Mouse (Mus musculus) heart, embryonic 11.5 days (tissue): ENCODE results near the gene Olfr786. TPM values are rescaled to one million over a fixed set of nuclear protein-coding genes. Genes with fewer than 3 reads are reported as not detected.

Source experiments
- ATAC-seq: fragments of 200-750 bp; cut with Nextera tagmentation; replicated peaks from 2 replicates; pipeline ENCODE4 v1.8.0; 2017; ENCODE audit warnings: moderate library complexity; ENCODE audit not compliant: insufficient number of reproducible peaks, low FRiP score, low TSS enrichment
- H3K27ac ChIP-seq: fragments of 300-500 bp; sonication (generic); 2 replicates; pipeline ENCODE4 v1.5.1; 2014; ENCODE audit warnings: mild to moderate bottlenecking, low read depth, low read length
- H3K27me3 ChIP-seq: fragments of 300-500 bp; sonication (generic); 2 replicates; pipeline ENCODE4 v1.6.1; 2014; ENCODE audit warnings: mild to moderate bottlenecking, low read length, mixed read lengths; ENCODE audit not compliant: control insufficient read depth, insufficient read depth
- H3K36me3 ChIP-seq: fragments of 300-500 bp; sonication (generic); 2 replicates; pipeline ENCODE4 v1.6.1; 2014; ENCODE audit warnings: mild to moderate bottlenecking, low read length, moderate library complexity, mixed read lengths; ENCODE audit not compliant: control insufficient read depth, insufficient read depth
- H3K4me1 ChIP-seq: fragments of 300-500 bp; sonication (generic); 2 replicates; pipeline ENCODE4 v1.6.1; 2014; ENCODE audit warnings: low read length; ENCODE audit not compliant: control insufficient read depth, insufficient read depth
- H3K4me2 ChIP-seq: fragments of 300-500 bp; sonication (generic); 2 replicates; pipeline ENCODE4 v1.6.1; 2014; ENCODE audit warnings: mild to moderate bottlenecking, moderate library complexity
- H3K4me3 ChIP-seq: fragments of 300-500 bp; sonication (generic); 2 replicates; pipeline ENCODE4 v1.5.1; 2014; ENCODE audit warnings: low read depth, low read length
- H3K9ac ChIP-seq: fragments of 300-500 bp; sonication (generic); 2 replicates; pipeline ENCODE4 v1.6.1; 2014; ENCODE audit warnings: mild to moderate bottlenecking, low read depth, low read length, moderate library complexity
- H3K9me3 ChIP-seq: fragments of 300-500 bp; sonication (generic); replicated peaks from 2 replicates; pipeline ENCODE4 v1.6.1; 2016; ENCODE audit warnings: low read length; ENCODE audit not compliant: control insufficient read depth
- WGBS: fragments of 180-500 bp; shearing (Covaris S2); extraction: QIAGEN DNeasy Blood & Tissue Kit; methylation state at CpG from one replicate; pipeline ENCODE4 v1.1.7; 2014; ENCODE audit not compliant: insufficient replicate concordance; 5-methylcytosine and 5-hydroxymethylcytosine counted together
- polyA plus RNA-seq: library from polyadenylated mRNA; unstranded; fragments of >200 nt; fragmentation: Nextera tagmentation; extraction: Ambion mirVana; gene quantifications from 2 replicates; pipeline ENCODE4 v1.2.1, GENCODE M21; 2014

Gene Olfr786
- polyA plus RNA-seq = not detected in 2 replicates

DNA sequence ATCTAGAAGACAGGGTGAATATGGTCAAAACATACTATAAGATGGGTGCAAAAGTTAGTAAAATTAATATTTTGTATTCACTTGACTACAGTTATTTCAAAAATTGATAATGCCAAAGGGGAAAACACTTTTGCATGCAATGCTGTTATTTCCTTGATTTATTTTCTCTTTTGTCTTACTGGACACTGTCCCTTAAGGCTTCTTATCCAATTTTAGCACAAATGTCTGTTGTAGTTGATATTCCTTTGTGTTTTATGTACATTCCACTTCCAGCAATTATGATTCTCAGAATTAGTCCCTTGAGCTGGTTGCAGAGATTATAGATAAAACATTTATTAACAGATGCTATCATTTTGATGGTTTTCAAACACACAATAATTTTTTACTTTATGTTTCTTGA lies at the start of gene Olfr786:
Olfr786 (plus strand) TSS at position 301 of the 400 bp plus-strand sequence.
- H3K27me3 ChIP-seq = no peaks in the 10 kb centered on the region
- no peaks in the 10 kb centered on the region for H3K9me3 ChIP-seq
- H3K9ac ChIP-seq = no peak within 1 kb of the TSS
- H3K4me3 ChIP-seq = no peak within 1 kb of the TSS
- H3K4me2 ChIP-seq = no peak within 1 kb of the TSS
- H3K4me1 ChIP-seq = no peaks in the 10 kb centered on the region
- no peak for ATAC-seq
- no peak within 1 kb of the TSS for H3K27ac ChIP-seq
- H3K36me3 ChIP-seq = no peaks in the 10 kb centered on the region

- no peak for ATAC-seq
- H3K4me1 ChIP-seq = no peaks in the 10 kb centered on the region
- no peaks in the 10 kb centered on the region for H3K27me3 ChIP-seq
- no peaks in the 10 kb centered on the region for H3K36me3 ChIP-seq
- H3K4me3 ChIP-seq = no peak within 1 kb of the TSS
- H3K4me2 ChIP-seq = no peak within 1 kb of the TSS
- H3K9ac ChIP-seq = no peak within 1 kb of the TSS
- no peak within 1 kb of the TSS for H3K27ac ChIP-seq
- no peaks in the 10 kb centered on the region; the same call in 1 of the 2 replicates for H3K9me3 ChIP-seq
Observed at GRCm38 (mm10) chr10:129383783-129384182, 43.3 kb upstream of the Olfr786 start, which contains the start of gene Olfr784. TSS of gene Olfr784 (plus strand) at chr10:129384083.

GRCm38 (mm10) chr10:129400892-129401291 lies 26.2 kb upstream of the Olfr786 start:
- Histone ChIP-seq H3K9ac (no peak overlapping the region), H3K27ac (no peak overlapping the region), H3K36me3 (no peaks in the 10 kb centered on the region), H3K4me3 (no peak overlapping the region), H3K4me2 (no peak overlapping the region), H3K4me1 (no peaks in the 10 kb centered on the region), H3K27me3 (no peaks in the 10 kb centered on the region), H3K9me3 (no peaks in the 10 kb centered on the region)
- ATAC-seq = no peak
- WGBS = 45% methylated on average over 5 of the region's 5 CpGs

DNA sequence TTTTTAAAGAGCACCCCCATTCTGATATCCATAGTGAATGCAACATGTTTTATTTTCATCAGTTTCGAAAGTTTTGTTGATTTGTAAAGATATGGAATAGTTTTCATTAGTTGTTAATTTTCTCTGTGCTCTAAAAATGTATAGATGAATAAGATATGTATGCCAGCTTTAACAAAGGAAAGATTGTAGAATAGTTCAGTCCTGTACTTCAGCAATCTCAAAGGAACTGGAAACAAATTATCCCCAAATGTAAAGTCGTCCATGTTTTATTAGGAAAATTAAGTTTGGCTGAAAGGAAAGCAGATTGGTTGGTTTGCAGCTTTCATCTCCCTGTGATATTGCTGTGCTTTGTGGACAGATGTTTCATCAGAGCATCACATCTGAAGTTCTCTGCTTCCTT lies 22.0 kb upstream of the Olfr786 start, which contains the start of gene Olfr785:
Olfr785 (plus strand) TSS at position 301 of the 400 bp plus-strand sequence.
- H3K9ac ChIP-seq = no peak within 1 kb of the TSS
- H3K4me1 ChIP-seq = no peaks in the 10 kb centered on the region
- ATAC-seq = no peak
- H3K4me2 ChIP-seq = no peak within 1 kb of the TSS
- WGBS = 55% methylated on average over 2 of the region's 2 CpGs
- no peaks in the 10 kb centered on the region for H3K36me3 ChIP-seq
- no peak within 1 kb of the TSS for H3K27ac ChIP-seq
- H3K9me3 ChIP-seq = no peaks in the 10 kb centered on the region
- H3K4me3 ChIP-seq = no peak within 1 kb of the TSS
- H3K27me3 ChIP-seq = no peaks in the 10 kb centered on the region

- H3K4me3 ChIP-seq = no peak within 1 kb of the TSS
- H3K36me3 ChIP-seq = no peaks in the 10 kb centered on the region
- no peak within 1 kb of the TSS for H3K27ac ChIP-seq
- no peaks in the 10 kb centered on the region for H3K9me3 ChIP-seq
- no peak within 1 kb of the TSS for H3K9ac ChIP-seq
- no peak within 1 kb of the TSS for H3K4me2 ChIP-seq
- ATAC-seq = no peak
- WGBS = 69% methylated on average over 3 of the region's 3 CpGs
- H3K27me3 ChIP-seq = no peaks in the 10 kb centered on the region
- no peaks in the 10 kb centered on the region for H3K4me1 ChIP-seq
Observed at GRCm38 (mm10) chr10:129461562-129461961, 34.5 kb downstream of the Olfr786 start, which contains the start of gene Olfr787. TSS of gene Olfr787 (plus strand) at chr10:129461862.

DNA sequence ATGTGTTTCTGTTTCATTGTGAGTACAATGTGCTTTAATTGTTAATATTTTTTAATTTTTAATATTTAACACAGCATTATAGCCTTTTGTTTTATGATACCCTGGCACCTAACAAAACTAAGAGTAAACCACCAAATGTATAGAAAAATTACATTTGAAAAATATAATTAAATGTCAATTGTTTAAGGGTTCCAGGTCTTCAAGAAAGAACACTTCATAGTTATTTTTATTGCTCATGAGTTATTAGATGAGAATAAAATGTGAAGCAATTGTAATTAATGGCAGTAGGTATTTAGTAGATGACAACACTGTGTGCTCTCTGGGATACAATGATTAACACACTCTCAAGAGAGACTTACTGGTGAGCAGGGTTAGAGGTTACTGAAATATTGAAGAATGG lies 43.6 kb downstream of the Olfr786 start, which contains the start of gene Olfr788:
Olfr788 (plus strand) TSS at position 301 of the 400 bp plus-strand sequence.
- no peaks in the 10 kb centered on the region for H3K36me3 ChIP-seq
- no peaks in the 10 kb centered on the region for H3K27me3 ChIP-seq
- H3K4me3 ChIP-seq = no peak within 1 kb of the TSS
- H3K27ac ChIP-seq = no peak within 1 kb of the TSS
- H3K4me2 ChIP-seq = no peak within 1 kb of the TSS
- H3K4me1 ChIP-seq = no peaks in the 10 kb centered on the region
- no peaks in the 10 kb centered on the region for H3K9me3 ChIP-seq
- ATAC-seq = no peak
- H3K9ac ChIP-seq = no peak within 1 kb of the TSS

GRCm38 (mm10) chr10:129473256-129473655 lies 46.1 kb downstream of the Olfr786 start:
- no peak overlapping the region for H3K9ac ChIP-seq
- H3K4me1 ChIP-seq = no peaks in the 10 kb centered on the region
- no peak overlapping the region for H3K4me3 ChIP-seq
- no peak for ATAC-seq
- no peak overlapping the region for H3K4me2 ChIP-seq
- H3K27me3 ChIP-seq = no peaks in the 10 kb centered on the region
- H3K36me3 ChIP-seq = no peaks in the 10 kb centered on the region
- H3K27ac ChIP-seq = no peak overlapping the region
- 54% methylated on average over 2 of the region's 2 CpGs for WGBS
- no peaks in the 10 kb centered on the region for H3K9me3 ChIP-seq

GRCm38 (mm10) chr10:129473723-129474122 lies 46.6 kb downstream of the Olfr786 start:
- no peak overlapping the region for H3K4me2 ChIP-seq
- no peaks in the 10 kb centered on the region for H3K27me3 ChIP-seq
- no peaks in the 10 kb centered on the region for H3K36me3 ChIP-seq
- no peaks in the 10 kb centered on the region for H3K9me3 ChIP-seq
- ATAC-seq = no peak
- H3K4me3 ChIP-seq = no peak overlapping the region
- no peaks in the 10 kb centered on the region for H3K4me1 ChIP-seq
- no peak overlapping the region for H3K27ac ChIP-seq
- no peak overlapping the region for H3K9ac ChIP-seq

GRCm38 (mm10) chr10:129484452-129484851 lies 57.3 kb downstream of the Olfr786 start, which contains the start of gene Olfr789:
TSS of gene Olfr789 (plus strand) at chr10:129484752.
- H3K4me2 ChIP-seq = no peak within 1 kb of the TSS
- no peak within 1 kb of the TSS for H3K27ac ChIP-seq
- WGBS = 48% methylated on average over 2 of the region's 2 CpGs
- no peak within 1 kb of the TSS for H3K4me3 ChIP-seq
- ATAC-seq = no peak
- H3K36me3 ChIP-seq = no peaks in the 10 kb centered on the region
- H3K9ac ChIP-seq = no peak within 1 kb of the TSS
- no peaks in the 10 kb centered on the region for H3K9me3 ChIP-seq
- H3K4me1 ChIP-seq = no peaks in the 10 kb centered on the region
- no peaks in the 10 kb centered on the region for H3K27me3 ChIP-seq
